Mouse (Mus musculus): ENCODE results near the gene Focad.

Focad gene

GRCm38 (mm10) chr4:88094062-88094767 is at the start of gene Focad:
TSS of gene Focad (plus strand) at chr4:88094629.
- peak; percentile 92 for DNase-seq (ENCODE audit: low read depth, low spot score)

DNA sequence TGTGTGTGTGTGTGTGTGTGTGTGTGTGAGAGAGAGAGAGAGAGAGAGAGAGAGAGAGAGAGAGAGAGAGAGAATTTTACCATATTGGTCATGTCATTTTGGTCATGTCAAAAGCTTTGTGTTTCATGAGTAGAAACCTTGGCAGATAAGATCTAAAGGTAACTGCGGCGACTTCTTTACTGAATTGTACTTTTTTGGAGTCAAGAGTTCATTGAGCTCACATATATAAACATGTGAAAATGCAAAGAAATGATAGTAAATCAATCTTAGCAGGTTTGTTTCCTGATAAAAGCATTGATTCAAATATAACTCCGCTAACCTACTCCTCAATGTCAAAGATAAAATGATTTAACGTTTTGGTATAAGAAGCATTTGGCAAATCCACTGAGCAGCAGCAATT is 49.3 kb upstream of the Focad start:
- DNase-seq (ENCODE audit: low read depth, low spot score) = no peak

- DNase-seq (ENCODE audit: low read depth, low spot score) = no peak
Measured at GRCm38 (mm10) chr4:88046280-88046679, 48.1 kb upstream of the Focad start.

GRCm38 (mm10) chr4:88075388-88075787 is 19.0 kb upstream of the Focad start:
- no peak for DNase-seq (ENCODE audit: low read depth, low spot score)

DNA sequence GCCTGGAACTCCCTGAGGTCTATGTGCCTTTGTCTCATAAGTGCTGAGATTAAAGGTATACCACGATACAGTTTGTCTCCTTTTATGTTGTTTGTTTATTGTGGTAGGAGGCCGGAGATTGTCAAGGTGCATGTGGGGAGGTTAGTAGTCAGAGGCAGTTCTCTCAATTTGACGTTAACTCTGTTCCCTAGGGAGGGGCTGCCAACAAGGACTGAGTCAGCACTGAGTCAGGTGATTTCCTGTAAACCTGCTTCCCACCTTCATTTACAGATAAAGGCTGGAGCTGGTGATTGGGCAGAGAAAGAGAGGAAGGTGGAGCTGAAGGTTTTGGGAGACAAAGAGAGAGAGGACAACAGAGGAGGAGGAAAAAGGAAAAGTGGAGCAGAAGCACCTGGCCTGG is 15.4 kb upstream of the Focad start:
- no peak for DNase-seq (ENCODE audit: low read depth, low spot score)

DNA sequence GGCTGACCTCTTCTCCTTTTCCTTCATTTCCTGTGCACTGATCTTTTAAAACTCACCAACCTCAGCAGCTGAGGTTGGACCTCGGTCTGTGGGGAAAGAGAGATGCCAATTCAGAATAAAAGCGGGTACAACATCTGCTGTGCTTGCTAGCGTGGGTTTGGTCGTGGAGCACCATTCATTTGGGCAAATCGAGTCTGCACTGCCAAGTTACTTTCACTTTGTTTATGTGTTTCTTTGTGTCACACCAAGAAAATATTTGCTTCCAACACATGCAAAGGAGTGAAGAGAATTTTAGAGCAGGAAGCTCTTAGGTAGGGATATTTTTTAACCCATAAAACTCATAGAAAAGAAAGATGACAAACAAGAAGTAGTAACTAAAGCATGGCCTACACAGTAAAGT is 13.0 kb upstream of the Focad start:
- DNase-seq (ENCODE audit: low read depth, low spot score) = no peak

- DNase-seq (ENCODE audit: low read depth, low spot score) = no peak
Measured at GRCm38 (mm10) chr4:88081885-88082284, 12.5 kb upstream of the Focad start.

DNA sequence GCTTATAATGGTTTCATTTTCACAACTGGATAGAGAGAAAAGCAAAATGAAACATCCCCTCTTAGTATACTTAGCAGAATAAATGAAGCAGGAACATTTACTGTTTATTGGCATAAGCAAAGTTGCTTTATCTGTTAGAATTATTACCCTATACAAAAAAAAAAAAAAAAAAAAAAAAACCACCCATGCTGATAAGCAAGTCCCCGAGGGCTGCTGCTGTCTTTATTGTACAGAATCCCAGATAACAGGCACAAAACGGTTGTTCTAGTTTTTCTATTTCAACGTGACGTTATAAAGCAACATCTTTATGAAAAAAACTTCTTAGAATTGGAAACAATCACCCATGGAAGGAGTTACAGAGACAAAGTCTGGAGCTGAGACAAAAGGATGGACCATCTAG is 12.0 kb upstream of the Focad start:
- no peak for DNase-seq (ENCODE audit: low read depth, low spot score)

DNA sequence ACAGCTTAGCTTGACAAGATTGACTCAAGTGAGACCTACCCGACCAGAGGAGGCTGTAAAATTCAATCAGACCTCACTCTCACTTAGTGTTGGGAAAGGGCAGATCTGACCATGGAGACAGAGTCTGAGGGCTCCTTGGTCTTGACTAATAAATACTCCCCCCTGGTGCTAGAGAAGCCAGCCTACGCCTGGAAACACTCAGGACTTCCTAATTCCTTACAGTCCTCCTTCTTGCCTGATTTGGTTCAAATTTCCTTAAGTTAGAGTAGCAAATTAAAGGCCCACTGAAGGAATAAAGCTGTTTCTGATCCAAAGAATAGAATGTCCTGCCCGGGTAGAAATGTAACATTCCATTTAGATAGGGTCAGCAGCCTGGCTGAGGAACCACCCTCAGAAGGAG is 10.6 kb upstream of the Focad start:
- no peak for DNase-seq (ENCODE audit: low read depth, low spot score)

- no peak for DNase-seq (ENCODE audit: low read depth, low spot score)
Measured at GRCm38 (mm10) chr4:88090316-88090715, 4.1 kb upstream of the Focad start.

DNA sequence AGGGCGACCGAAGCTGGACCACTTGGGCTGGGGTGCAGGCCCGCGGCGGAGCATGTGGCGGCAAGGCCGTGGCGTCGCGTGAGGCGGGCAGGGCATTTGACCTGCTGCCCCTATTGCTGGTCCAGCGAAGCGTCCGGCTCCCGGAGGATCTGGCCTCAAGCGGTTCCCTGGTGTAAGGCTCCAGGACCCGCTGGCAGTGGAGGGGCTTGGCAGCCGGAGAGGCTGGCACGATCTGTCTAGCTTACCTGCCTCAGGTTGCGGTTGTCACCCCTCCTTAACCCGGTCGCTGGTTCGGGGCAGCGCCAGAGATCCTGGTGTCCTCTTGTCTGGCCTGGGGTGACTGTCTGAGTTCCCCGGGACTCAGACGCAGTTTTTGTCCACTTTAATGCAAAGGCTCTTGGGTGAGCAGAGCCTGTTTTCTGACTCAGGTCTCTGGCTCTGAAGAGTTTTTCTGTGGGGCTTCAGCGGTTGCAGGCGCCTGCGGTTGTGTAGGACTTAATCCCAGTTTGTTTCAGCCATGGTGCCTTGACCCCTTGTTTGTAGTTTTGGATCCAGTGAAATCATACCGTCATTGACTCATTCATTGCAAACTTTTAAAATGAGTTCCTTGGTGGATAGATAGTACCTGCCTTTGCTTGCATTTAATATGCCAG is 465 bp downstream of the Focad start:
- peak; percentile 8 for DNase-seq (ENCODE audit: low read depth, low spot score)

DNA sequence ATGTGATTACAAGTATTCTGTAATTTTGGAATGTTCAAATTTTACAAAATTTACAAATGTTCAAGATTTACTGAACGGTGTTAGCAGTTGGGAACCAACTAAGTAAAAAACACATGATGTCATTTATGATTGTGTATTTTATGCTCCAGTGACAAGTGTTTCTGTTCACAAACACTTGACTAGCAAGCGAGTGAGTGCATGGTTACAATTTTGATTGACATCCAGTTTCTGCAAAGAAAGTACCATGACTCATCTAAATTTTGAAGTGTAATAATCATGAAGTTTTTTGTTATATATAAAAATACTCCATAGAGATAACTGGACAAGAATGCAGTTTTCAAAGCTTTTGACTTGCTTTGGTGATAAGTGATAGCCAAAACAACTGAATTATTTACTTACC is 1.3 kb downstream of the Focad start:
- no peak for DNase-seq (ENCODE audit: low read depth, low spot score)

DNA sequence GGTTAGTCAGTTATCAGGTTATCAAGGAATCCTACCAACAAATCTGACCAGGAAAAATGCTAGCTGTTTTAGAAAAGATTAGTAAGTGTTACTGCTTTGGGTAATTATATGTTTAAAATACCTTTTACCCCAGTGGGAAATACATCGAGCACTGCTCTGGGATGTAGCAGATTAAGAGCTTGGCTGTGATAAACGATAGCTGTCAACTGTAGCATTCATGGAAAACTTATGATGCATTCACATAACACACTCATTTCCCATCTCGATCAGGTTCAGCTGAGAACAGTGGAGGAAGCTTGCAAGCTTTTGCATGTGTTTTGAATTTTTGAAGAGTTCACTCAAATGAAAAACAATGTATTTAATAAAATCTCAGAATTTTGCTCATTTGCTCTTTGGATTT is 14.2 kb downstream of the Focad start:
- no peak for DNase-seq (ENCODE audit: low read depth, low spot score)

GRCm38 (mm10) chr4:88117331-88117730 is 22.9 kb downstream of the Focad start:
- no peak for DNase-seq (ENCODE audit: low read depth, low spot score)

DNA sequence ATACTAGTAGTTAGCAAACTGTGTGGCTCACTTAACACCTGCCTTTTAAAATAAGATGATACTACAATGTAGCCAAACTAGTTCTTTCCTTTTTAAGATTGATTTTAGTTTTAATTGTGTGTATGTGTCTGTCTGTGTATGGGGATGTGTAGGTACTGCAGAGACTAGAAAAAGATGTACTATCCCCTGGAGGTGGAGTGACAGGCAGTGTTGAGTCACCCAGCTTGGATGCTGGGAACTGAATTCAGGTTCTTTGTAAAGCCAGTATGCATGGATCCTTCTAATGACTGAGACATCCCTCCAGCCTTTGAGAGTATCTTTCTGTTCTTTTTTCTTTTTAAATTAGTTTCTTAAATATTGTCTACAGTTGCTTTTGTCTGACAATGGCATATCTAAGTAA is 23.5 kb downstream of the Focad start:
- no peak for DNase-seq (ENCODE audit: low read depth, low spot score)

DNA sequence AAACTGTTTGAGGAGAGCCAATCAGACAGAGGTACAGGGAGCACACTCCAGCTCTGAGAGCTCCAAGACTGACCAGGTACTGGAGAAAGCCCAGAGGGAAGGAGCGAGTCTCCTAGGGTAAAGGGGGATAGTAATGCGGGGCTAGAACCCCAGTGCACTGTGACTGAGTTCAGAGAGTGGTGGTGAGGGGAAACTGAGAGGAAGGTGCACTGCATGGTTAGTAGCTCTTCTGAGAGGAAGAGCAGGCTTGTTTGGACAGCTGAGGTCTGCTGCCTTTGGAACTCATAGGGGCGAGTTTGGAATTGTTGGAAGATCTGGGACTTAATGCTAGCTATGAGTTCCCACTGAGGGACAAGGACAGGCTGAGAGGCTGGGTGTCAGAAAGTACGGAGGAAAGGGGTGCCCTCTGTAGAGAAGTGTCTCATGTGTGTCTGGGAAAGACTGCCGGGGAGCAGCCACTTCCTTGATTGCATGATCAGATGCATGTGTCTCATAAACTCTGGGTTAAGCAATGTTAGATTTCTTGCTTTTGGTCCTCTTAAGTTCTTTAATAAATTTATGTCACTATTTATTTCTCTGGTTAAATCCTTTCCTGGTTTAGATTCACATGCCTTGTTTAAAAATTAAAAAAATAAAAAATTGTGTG is 24.4 kb downstream of the Focad start:
- DNase-seq (ENCODE audit: low read depth, low spot score) = no peak

- no peak for DNase-seq (ENCODE audit: low read depth, low spot score)
Measured at GRCm38 (mm10) chr4:88120091-88120490, 25.7 kb downstream of the Focad start.

DNA sequence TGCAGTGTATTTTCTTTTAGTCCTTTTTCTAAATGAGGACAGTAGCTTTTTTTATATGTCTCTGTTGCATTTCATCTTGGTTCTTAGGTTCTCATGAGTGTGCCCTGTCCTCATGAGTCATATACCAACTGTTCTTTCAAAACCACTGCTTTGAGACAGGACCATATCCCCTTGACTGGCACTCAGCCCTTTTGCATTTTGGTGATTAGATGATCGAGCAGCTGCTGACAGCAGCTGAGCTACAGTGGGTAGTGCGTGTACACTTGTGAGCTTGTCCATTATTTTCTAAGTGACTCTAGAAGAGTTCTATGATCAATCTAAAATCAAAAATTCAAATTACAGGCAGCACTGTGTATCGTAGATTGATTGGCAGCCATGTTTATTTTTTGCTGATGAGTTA is 28.0 kb downstream of the Focad start:
- DNase-seq (ENCODE audit: low read depth, low spot score) = no peak

DNA sequence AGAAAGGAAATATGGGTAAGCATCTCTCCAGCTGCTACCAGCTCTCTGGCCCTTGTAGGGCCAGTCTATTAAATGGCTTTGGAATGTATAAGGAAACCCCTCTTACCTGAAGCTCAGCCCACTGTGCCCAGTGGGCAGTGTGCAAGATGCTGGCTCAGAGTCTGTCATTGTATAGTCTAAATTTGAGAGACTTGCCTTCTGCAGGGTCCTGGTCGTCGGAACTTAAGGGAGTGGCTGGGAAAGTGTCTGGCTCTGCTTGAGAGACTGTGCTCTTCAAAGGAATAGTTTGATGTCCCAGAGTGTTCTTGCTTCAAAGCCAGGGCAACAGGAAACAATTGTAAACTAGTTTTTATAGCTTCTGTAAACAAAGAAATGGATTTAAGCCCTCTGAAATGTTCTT is 41.5 kb downstream of the Focad start:
- DNase-seq (ENCODE audit: low read depth, low spot score) = no peak

- DNase-seq (ENCODE audit: low read depth, low spot score) = no peak
Measured at GRCm38 (mm10) chr4:88136528-88136927, 42.1 kb downstream of the Focad start.

- no peak for DNase-seq (ENCODE audit: low read depth, low spot score)
Measured at GRCm38 (mm10) chr4:88138366-88138917, 44.0 kb downstream of the Focad start.

- DNase-seq (ENCODE audit: low read depth, low spot score) = no peak
Measured at GRCm38 (mm10) chr4:88149462-88149861, 55.0 kb downstream of the Focad start.
